Mouse (Mus musculus) right cerebral cortex, postnatal 10 days (tissue): ENCODE results near the gene Adamts15.

Experiments used
- DNase-seq, 2 experiments: peaks; one replicate each; pipeline ENCODE4 v3.0.0; 2021; ENCODE audit warnings: low spot score in 2 of 2

The Adamts15 gene

GRCm38 (mm10) chr9:30922197-30922894 lies at the start of gene Adamts15:
Adamts15 (minus strand) TSS chr9:30922452.
- DNase-seq: peak; percentile 69 to 72

GRCm38 (mm10) chr9:30971967-30972366 lies 49.7 kb upstream of the Adamts15 start:
- DNase-seq: no peak

DNA sequence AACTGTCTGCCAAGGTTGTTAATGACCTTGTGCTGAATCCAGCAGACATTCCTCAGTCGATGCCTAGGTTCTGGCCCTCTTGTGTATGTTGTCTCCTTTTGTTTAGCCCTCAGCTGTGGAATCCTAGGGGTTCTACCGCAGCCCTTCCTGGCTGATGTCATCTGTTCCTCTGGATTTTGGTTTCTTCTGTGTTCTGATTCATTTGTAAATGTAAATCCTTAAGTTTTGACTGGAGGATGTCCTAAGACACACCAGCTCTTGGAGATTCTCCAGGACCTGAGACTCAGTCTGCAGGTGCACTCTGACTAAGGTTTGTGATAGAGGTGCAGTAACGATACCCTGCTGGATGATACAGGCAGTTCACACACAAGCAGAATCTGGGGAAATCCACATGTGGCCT lies 47.7 kb upstream of the Adamts15 start:
- DNase-seq: no peak

DNA sequence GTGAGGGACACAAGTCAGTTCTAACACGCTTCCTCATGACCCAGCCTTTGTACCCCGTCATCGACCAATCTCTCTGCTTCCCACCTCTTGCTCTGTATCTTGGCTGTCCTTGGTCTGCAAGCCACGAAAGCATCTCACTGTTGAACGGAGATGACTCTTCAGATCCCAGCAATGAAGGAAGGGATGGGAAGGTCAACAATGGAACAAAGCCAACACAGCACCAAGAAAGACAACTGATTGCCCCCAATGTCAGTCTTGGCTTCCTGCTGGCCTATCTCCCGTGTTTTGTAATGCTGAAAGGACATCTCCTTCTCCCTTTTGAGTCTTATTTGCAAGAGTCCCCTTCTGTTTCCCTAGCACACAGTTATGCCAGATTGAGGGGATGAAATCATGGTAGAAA lies 45.9 kb upstream of the Adamts15 start:
- no peak for DNase-seq

GRCm38 (mm10) chr9:30966881-30967280 lies 44.6 kb upstream of the Adamts15 start:
- DNase-seq: no peak

- DNase-seq: peak; percentile 48 to 74
These were observed 42.4 kb upstream of the Adamts15 start for GRCm38 (mm10) chr9:30964685-30965084.

GRCm38 (mm10) chr9:30963780-30964179 lies 41.5 kb upstream of the Adamts15 start:
- no peak for DNase-seq

DNA sequence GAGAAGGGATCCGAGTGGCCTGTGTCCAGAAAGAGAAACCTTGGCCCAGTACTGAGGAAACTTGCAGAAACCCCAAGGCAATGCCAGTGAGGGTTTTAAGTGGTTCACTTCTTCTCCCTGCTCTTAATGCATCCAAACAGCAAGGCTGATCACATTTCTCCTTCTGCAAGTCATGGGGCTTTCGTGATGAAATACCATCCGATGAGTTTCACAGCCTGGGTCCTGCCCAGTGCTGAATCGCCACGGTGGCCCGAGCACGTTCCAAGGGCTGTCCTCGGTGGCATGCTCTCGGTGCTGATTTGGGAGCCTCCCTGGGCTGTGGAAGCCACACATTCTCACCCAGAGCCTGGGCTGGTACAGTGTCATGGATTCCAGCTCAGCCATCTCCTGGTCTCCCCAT lies 33.0 kb upstream of the Adamts15 start:
- DNase-seq: no peak

- DNase-seq: no peak
These were observed 31.0 kb upstream of the Adamts15 start for GRCm38 (mm10) chr9:30953287-30953686.

GRCm38 (mm10) chr9:30951461-30951860 lies 29.2 kb upstream of the Adamts15 start:
- no peak for DNase-seq

- peak in 1 of 2 experiments; percentile 52 for DNase-seq
These were observed 28.3 kb upstream of the Adamts15 start for GRCm38 (mm10) chr9:30950592-30950991.

GRCm38 (mm10) chr9:30949971-30950370 lies 27.7 kb upstream of the Adamts15 start:
- no peak for DNase-seq

- no peak for DNase-seq
These were observed 27.2 kb upstream of the Adamts15 start for GRCm38 (mm10) chr9:30949422-30949821.

DNA sequence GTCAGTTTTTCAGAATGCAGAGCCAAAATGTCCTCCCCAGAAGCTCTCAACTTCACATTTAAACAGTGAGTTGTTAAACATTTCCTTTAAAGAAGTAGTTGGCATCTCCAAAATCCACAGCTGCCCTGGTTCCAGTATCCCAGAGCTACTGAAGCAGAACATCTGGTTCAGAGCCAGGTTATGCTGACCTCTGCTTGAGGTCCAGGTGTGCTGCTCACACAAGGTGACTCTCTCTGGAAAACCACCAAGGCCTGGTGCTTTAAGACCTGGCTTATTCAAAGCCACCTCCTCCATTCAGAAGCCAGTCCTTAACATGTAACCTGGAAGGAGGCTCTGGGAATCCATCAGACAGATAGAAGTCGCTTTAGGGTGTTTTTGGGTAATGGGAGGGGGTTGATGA lies 23.0 kb upstream of the Adamts15 start:
- DNase-seq: no peak

DNA sequence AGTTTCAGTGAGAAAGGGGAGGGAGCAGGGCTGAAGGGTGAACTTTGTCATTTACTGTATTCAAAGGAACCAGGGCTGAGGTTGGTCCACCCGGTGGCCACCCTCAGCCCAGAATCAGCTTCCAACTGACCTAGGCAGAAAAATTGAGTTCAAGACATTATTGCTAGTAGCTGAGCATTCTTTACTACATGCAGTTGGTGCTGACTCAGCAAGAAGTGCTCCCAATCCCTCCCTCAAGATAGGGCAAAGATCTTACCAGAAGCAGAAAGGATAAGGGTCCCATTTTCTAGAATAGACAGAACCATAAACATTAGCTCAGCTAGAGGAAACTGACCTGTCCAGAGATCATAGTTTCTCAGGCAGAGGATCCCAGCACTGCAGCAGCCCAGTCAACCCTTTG lies 22.0 kb upstream of the Adamts15 start:
- no peak for DNase-seq

GRCm38 (mm10) chr9:30943341-30943740 lies 21.1 kb upstream of the Adamts15 start:
- no peak for DNase-seq

DNA sequence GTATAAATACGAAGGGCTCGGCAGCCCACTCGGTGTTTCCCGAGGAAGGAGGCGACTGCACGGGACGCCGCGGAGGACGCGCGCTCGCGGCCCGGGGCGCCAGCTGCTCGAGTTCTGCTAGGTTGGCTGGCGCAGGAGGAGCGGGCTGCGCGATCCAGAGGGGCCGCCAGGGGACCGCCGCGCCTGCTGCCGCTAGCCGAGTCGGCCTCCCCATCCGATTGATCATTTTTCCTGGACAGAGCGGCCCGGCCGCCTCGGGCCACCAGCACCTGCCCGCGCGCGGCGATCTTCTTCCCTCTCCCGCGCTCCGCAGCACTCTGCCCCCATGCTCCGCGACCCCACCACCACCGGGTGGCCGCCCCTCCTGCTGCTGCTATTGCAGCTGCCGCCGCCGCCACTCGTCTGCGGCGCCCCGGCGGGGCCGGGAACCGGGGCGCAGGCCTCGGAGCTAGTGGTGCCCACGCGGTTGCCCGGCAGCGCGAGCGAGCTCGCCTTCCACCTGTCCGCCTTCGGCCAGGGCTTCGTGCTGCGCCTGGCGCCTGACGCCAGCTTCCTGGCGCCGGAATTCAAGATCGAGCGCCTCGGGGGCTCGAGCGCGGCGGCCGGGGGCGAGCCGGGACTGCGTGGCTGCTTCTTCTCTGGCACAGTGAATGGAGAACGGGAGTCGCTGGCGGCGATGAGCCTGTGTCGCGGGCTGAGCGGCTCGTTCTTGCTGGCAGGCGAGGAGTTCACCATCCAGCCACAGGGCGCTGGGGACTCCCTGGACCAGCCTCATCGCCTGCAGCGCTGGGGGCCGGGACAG lies 20.5 kb upstream of the Adamts15 start, which contains the start of gene Adamts8:
Gene Adamts8, plus strand, starts transcription at position 51 of the 802 bp plus-strand sequence.
- peak; percentile 73 to 76 for DNase-seq

GRCm38 (mm10) chr9:30940328-30940727 lies 18.1 kb upstream of the Adamts15 start:
- peak; percentile 91 to 93 for DNase-seq

DNA sequence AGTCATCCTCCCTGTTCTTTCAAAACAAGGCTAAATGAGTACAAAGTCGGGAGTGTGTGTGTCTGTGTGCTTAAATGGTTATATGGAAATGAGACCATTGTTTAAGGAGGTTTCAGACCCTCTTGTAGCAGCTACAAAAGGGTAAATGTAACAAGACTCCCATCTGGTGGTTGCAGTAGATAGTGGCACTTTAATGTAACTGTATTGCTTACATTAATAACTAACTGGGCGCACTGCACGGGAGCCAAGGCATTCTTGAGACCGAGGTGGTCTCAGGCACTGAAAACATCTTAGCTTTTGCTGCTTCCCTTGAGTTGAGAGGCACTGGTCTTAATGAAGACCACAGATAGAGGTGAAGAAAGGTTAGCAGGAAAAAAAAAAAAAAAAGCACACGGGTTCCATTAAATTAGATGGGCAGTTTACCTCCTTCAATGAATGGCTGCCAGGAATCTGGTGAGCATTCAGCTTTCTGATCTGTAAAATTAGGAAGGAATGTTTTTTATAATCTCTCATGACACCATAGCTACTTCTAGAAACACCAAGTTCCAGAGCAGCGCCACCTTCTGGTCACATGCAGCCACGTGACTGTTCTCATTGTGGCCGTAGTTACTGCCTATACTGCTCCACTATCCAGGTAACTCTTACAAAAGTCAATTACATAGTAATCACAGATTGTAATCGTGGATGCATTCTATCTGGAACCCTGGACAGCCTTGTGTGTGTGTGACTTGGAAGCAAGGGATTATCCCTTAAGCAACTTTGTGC lies 14.6 kb upstream of the Adamts15 start:
- DNase-seq: peak; percentile 77

GRCm38 (mm10) chr9:30934827-30935226 lies 12.6 kb upstream of the Adamts15 start:
- peak in 1 of 2 experiments; percentile 15 for DNase-seq

- peak in 1 of 2 experiments; percentile 5 for DNase-seq
These were observed 10.1 kb upstream of the Adamts15 start for GRCm38 (mm10) chr9:30932346-30932745.

DNA sequence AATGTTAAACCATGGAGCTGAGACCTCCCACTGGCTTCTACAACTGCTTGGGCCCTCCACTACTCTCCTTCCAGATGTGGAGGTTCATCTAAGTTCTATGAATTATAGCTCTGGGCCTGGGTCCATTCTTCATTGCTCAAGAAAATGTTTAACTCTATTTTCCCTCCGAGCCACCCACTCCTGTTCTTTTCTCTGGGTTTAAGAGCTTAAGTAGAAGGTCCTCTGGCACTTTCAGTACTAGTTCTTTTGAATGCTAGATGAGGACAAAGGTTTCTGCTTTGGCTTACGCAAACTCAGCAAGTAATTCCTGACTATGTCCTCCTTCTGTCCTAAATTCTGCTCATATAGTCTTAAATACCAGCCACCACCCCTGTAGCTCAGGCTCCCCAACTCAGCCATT lies 6.5 kb upstream of the Adamts15 start:
- DNase-seq: no peak
